Mouse (Mus musculus) midbrain, embryonic 11.5 days (tissue): ENCODE measurements around the gene Cspg4. TPM values are rescaled to one million over a fixed set of nuclear protein-coding genes. Genes with fewer than 3 reads are reported as not detected.

Experiments used
- ATAC-seq: fragments of 200-750 bp; cut with Nextera tagmentation; 2 replicates; pipeline ENCODE4 v1.8.0; 2017; ENCODE audit warnings: moderate TSS enrichment, moderate library complexity; ENCODE audit not compliant: low FRiP score
- DNase-seq: peaks from one replicate; pipeline ENCODE4 v3.0.0; 2015; ENCODE audit warnings: low spot score; ENCODE audit errors: missing footprints
- H3K27ac ChIP-seq: fragments of 300-500 bp; sonication (generic); 2 replicates; pipeline ENCODE4 v1.5.1; 2014; ENCODE audit warnings: low read depth, low read length
- H3K27me3 ChIP-seq: fragments of 300-500 bp; sonication (generic); 2 replicates; pipeline ENCODE4 v1.6.1; 2014; ENCODE audit warnings: mild to moderate bottlenecking, low read length, moderate library complexity, mixed read lengths; ENCODE audit not compliant: control insufficient read depth, insufficient read depth
- H3K36me3 ChIP-seq: fragments of 300-500 bp; sonication (generic); 2 replicates; pipeline ENCODE4 v1.6.1; 2014; ENCODE audit warnings: mild to moderate bottlenecking, low read length, moderate library complexity, mixed read lengths; ENCODE audit not compliant: control insufficient read depth, insufficient read depth
- H3K4me1 ChIP-seq: fragments of 300-500 bp; sonication (generic); 2 replicates; pipeline ENCODE4 v1.6.1; 2014; ENCODE audit warnings: low read length; ENCODE audit not compliant: control insufficient read depth, insufficient read depth
- H3K4me2 ChIP-seq: fragments of 300-500 bp; sonication (generic); 2 replicates; pipeline ENCODE4 v1.6.1; 2014; ENCODE audit warnings: mild to moderate bottlenecking, moderate library complexity
- H3K4me3 ChIP-seq: fragments of 300-500 bp; sonication (generic); 2 replicates; pipeline ENCODE4 v1.5.1; 2014; ENCODE audit warnings: low read depth, low read length
- H3K9ac ChIP-seq: fragments of 300-500 bp; sonication (generic); 2 replicates; pipeline ENCODE4 v1.6.1; 2014; ENCODE audit warnings: low read length
- H3K9me3 ChIP-seq: fragments of 300-500 bp; sonication (generic); 2 replicates; pipeline ENCODE4 v1.6.1; 2016; ENCODE audit warnings: low read length; ENCODE audit not compliant: control insufficient read depth
- WGBS: fragments of 180-500 bp; shearing (Covaris S2); extraction: QIAGEN DNeasy Blood & Tissue Kit; methylation state at CpG from one replicate; pipeline ENCODE4 v1.1.7; 2014; 5-methylcytosine and 5-hydroxymethylcytosine counted together
- polyA plus RNA-seq: library from polyadenylated mRNA; unstranded; fragments of >200 nt; fragmentation: Nextera tagmentation; extraction: Ambion mirVana; gene quantifications from 2 replicates; pipeline ENCODE4 v1.2.1, GENCODE M21; 2014

The Cspg4 gene
- polyA plus RNA-seq, 1 experiment from 2014 or later, result 1.1 TPM

- Histone ChIP-seq H3K27ac (no peak overlapping the region), H3K36me3 (no peaks in the 10 kb centered on the region), H3K4me2 (no peak overlapping the region), H3K9ac (no peak overlapping the region), H3K4me3 (no peak overlapping the region), H3K4me1 (peaks cover 5% of the 10 kb centered on the region; the same call in 1 of the 2 replicates), H3K27me3 (peaks cover 3% of the 10 kb centered on the region; the same call in 1 of the 2 replicates), H3K9me3 (no peaks in the 10 kb centered on the region)
- 79% methylated on average over 13 of the region's 13 CpGs for WGBS
- no peak for DNase-seq
- ATAC-seq, result no peak
These were observed 4.7 kb downstream of the Cspg4 start for GRCm38 (mm10) chr9:56869552-56869951.

- ATAC-seq, result no peak
- Histone ChIP-seq H3K9me3 (no peaks in the 10 kb centered on the region), H3K27me3 (peaks cover 3% of the 10 kb centered on the region; the same call in 1 of the 2 replicates), H3K4me3 (no peak overlapping the region), H3K9ac (no peak overlapping the region), H3K4me1 (no peaks in the 10 kb centered on the region), H3K27ac (no peak overlapping the region), H3K4me2 (no peak overlapping the region), H3K36me3 (no peaks in the 10 kb centered on the region)
- DNase-seq, result no peak
- WGBS, result 84% methylated on average over 10 of the region's 10 CpGs
These were observed 5.9 kb downstream of the Cspg4 start for GRCm38 (mm10) chr9:56870778-56871177.

- WGBS, result 56% methylated on average over 5 of the region's 5 CpGs
- ATAC-seq, result no peak
These were observed 6.4 kb downstream of the Cspg4 start for GRCm38 (mm10) chr9:56871191-56871590.

GRCm38 (mm10) chr9:56872105-56872903 is 7.5 kb downstream of the Cspg4 start:
- Histone ChIP-seq H3K4me2 (no peak overlapping the region), H3K36me3 (no peaks in the 10 kb centered on the region), H3K27me3 (no peaks in the 10 kb centered on the region), H3K4me3 (no peak overlapping the region), H3K9ac (no peak overlapping the region), H3K27ac (no peak overlapping the region), H3K9me3 (no peaks in the 10 kb centered on the region), H3K4me1 (no peaks in the 10 kb centered on the region)
- WGBS, result 78% methylated on average over 5 of the region's 5 CpGs
- no peak for ATAC-seq
- no peak for DNase-seq

More at GRCm38 (mm10) chr9:56871191-56871590, 6.4 kb downstream of the Cspg4 start:
- Histone ChIP-seq H3K4me1 (no peaks in the 10 kb centered on the region), H3K9me3 (no peaks in the 10 kb centered on the region), H3K27ac (no peak overlapping the region), H3K9ac (no peak overlapping the region), H3K27me3 (peaks cover 2% of the 10 kb centered on the region; the same call in 1 of the 2 replicates), H3K4me3 (no peak overlapping the region), H3K4me2 (no peak overlapping the region), H3K36me3 (no peaks in the 10 kb centered on the region)
- DNase-seq, result no peak

- ATAC-seq (no peak), DNase-seq (no peak)
- no peak overlapping the region for H3K9ac ChIP-seq
- no peaks in the 10 kb centered on the region for H3K27me3 ChIP-seq
- H3K9me3 ChIP-seq, result no peaks in the 10 kb centered on the region
- no peaks in the 10 kb centered on the region for H3K36me3 ChIP-seq
- WGBS, result 71% methylated on average over 1 of the region's 1 CpGs
- no peak overlapping the region for H3K4me3 ChIP-seq
- H3K27ac ChIP-seq, result no peak overlapping the region
- H3K4me1 ChIP-seq, result no peaks in the 10 kb centered on the region
- no peak overlapping the region for H3K4me2 ChIP-seq
These were observed 8.3 kb downstream of the Cspg4 start for GRCm38 (mm10) chr9:56873097-56873496.

GRCm38 (mm10) chr9:56876784-56877183 is 12.0 kb downstream of the Cspg4 start:
- no peak overlapping the region for H3K4me2 ChIP-seq
- H3K4me3 ChIP-seq, result no peak overlapping the region
- no peak for ATAC-seq
- DNase-seq, result no peak
- no peak overlapping the region for H3K9ac ChIP-seq
- H3K36me3 ChIP-seq, result no peaks in the 10 kb centered on the region
- no peaks in the 10 kb centered on the region for H3K9me3 ChIP-seq
- H3K27me3 ChIP-seq, result no peaks in the 10 kb centered on the region
- no peaks in the 10 kb centered on the region for H3K4me1 ChIP-seq
- WGBS, result 57% methylated on average over 9 of the region's 9 CpGs
- no peak overlapping the region for H3K27ac ChIP-seq

GRCm38 (mm10) chr9:56877284-56877683 is 12.5 kb downstream of the Cspg4 start:
- Histone ChIP-seq H3K4me3 (no peak overlapping the region), H3K9me3 (no peaks in the 10 kb centered on the region), H3K4me2 (no peak overlapping the region), H3K4me1 (no peaks in the 10 kb centered on the region), H3K27ac (no peak overlapping the region), H3K27me3 (no peaks in the 10 kb centered on the region), H3K36me3 (no peaks in the 10 kb centered on the region), H3K9ac (no peak overlapping the region)
- ATAC-seq, result no peak
- 82% methylated on average over 5 of the region's 5 CpGs for WGBS
- no peak for DNase-seq

- H3K4me3 ChIP-seq, result no peak overlapping the region
- no peak overlapping the region for H3K9ac ChIP-seq
- 72% methylated on average over 9 of the region's 9 CpGs for WGBS
- no peak overlapping the region for H3K27ac ChIP-seq
- H3K36me3 ChIP-seq, result no peaks in the 10 kb centered on the region
- no peak overlapping the region for H3K4me2 ChIP-seq
- ATAC-seq, result no peak
- no peaks in the 10 kb centered on the region for H3K4me1 ChIP-seq
- H3K27me3 ChIP-seq, result no peaks in the 10 kb centered on the region
- DNase-seq, result no peak
- H3K9me3 ChIP-seq, result no peaks in the 10 kb centered on the region
These were observed 16.0 kb downstream of the Cspg4 start for GRCm38 (mm10) chr9:56880790-56881189.

- WGBS, result 97% methylated on average over 3 of the region's 3 CpGs
- no peak for DNase-seq
- no peaks in the 10 kb centered on the region for H3K27me3 ChIP-seq
These were observed 16.8 kb downstream of the Cspg4 start for GRCm38 (mm10) chr9:56881539-56882082.

More at GRCm38 (mm10) chr9:56881539-56882082, 16.8 kb downstream of the Cspg4 start:
- Histone ChIP-seq H3K9ac (no peak overlapping the region), H3K4me3 (no peak overlapping the region), H3K27ac (no peak overlapping the region), H3K4me2 (no peak overlapping the region), H3K9me3 (no peaks in the 10 kb centered on the region), H3K36me3 (no peaks in the 10 kb centered on the region), H3K4me1 (no peaks in the 10 kb centered on the region)
- ATAC-seq, result no peak
